Mouse (Mus musculus) heart, postnatal 0 days (tissue): ENCODE measurements around the gene Iqce.

ENCODE experiments used
- CTCF ChIP-seq: IDR thresholded peaks from 2 replicates; pipeline ENCODE4 v1.5.1; 2016; ENCODE audit warnings: antibody characterized with exemption, control low read depth, low read depth
- EP300 ChIP-seq: IDR thresholded peaks from 2 replicates; pipeline ENCODE4 v1.6.1; 2016; ENCODE audit warnings: antibody characterized with exemption, low read depth

GRCm38 (mm10) chr5:140701661-140702060 is 517 bp downstream of the Iqce start:
- TF ChIP-seq CTCF: no peak
- TF ChIP-seq EP300: no peak
